Mouse (Mus musculus) MN1 (cell line): ENCODE data around the gene Vdr.

Experiments
- DNase-seq: peaks from one replicate; pipeline ENCODE4 v3.0.0-alpha.2; 2016; ENCODE audit warnings: low spot score

Gene Vdr

GRCm38 (mm10) chr15:97828221-97828842 lies 82.1 kb downstream of the Vdr start:
- DNase-seq = peak; percentile 72

GRCm38 (mm10) chr15:97827401-97827800 lies 83.0 kb downstream of the Vdr start:
- DNase-seq = no peak

GRCm38 (mm10) chr15:97826588-97827261 lies 83.7 kb downstream of the Vdr start:
- DNase-seq = no peak

- peak; percentile 72 for DNase-seq
These were observed 84.4 kb downstream of the Vdr start for GRCm38 (mm10) chr15:97825941-97826587.

GRCm38 (mm10) chr15:97825071-97825940 lies 85.1 kb downstream of the Vdr start:
- peak; percentile 92 for DNase-seq

- no peak for DNase-seq
These were observed 86.4 kb downstream of the Vdr start for GRCm38 (mm10) chr15:97824042-97824441.

- DNase-seq = no peak
These were observed 87.0 kb downstream of the Vdr start for GRCm38 (mm10) chr15:97823479-97823878.

- peak; percentile 35 for DNase-seq
These were observed 87.7 kb downstream of the Vdr start for GRCm38 (mm10) chr15:97822545-97823228.

- no peak for DNase-seq
These were observed 88.5 kb downstream of the Vdr start for GRCm38 (mm10) chr15:97821983-97822363.

- peak; percentile 42 for DNase-seq
These were observed 89.0 kb downstream of the Vdr start for GRCm38 (mm10) chr15:97821321-97821982.

- DNase-seq = no peak
These were observed 90.5 kb downstream of the Vdr start for GRCm38 (mm10) chr15:97819937-97820336.

- DNase-seq = no peak
These were observed 94.0 kb downstream of the Vdr start for GRCm38 (mm10) chr15:97816199-97816994.

- no peak for DNase-seq
These were observed 95.2 kb downstream of the Vdr start for GRCm38 (mm10) chr15:97815254-97815653.

- peak; percentile 65 for DNase-seq
These were observed 95.7 kb downstream of the Vdr start for GRCm38 (mm10) chr15:97814703-97815102.

GRCm38 (mm10) chr15:97813452-97814204 lies 96.8 kb downstream of the Vdr start:
- peak; percentile 87 for DNase-seq

GRCm38 (mm10) chr15:97812875-97813274 lies 97.6 kb downstream of the Vdr start:
- no peak for DNase-seq

- peak; percentile 95 for DNase-seq
These were observed 98.3 kb downstream of the Vdr start for GRCm38 (mm10) chr15:97812126-97812525.

- no peak for DNase-seq
These were observed 99.1 kb downstream of the Vdr start for GRCm38 (mm10) chr15:97811307-97811706.

- DNase-seq = no peak
These were observed 100.0 kb downstream of the Vdr start for GRCm38 (mm10) chr15:97810399-97810798.

- peak; percentile 57 for DNase-seq
These were observed 100.5 kb downstream of the Vdr start for GRCm38 (mm10) chr15:97809942-97810341.
